Mouse (Mus musculus) erythroblast, embryonic 14.5 days (primary cell): ENCODE measurements around the gene Slc2a4. TPM values are rescaled to one million over a fixed set of nuclear protein-coding genes. Genes with fewer than 3 reads are reported as not detected.

Experiments
- H3K27me3 ChIP-seq: 2 replicates; pipeline ENCODE4 v1.6.1; 2012; ENCODE audit warnings: inconsistent platforms; ENCODE audit not compliant: control insufficient read depth
- H3K36me3 ChIP-seq: 2 replicates; pipeline ENCODE4 v1.6.1; 2012; ENCODE audit warnings: mild to moderate bottlenecking, inconsistent platforms; ENCODE audit not compliant: control insufficient read depth
- H3K4me1 ChIP-seq: 2 replicates; pipeline ENCODE4 v1.6.1; 2012; ENCODE audit warnings: inconsistent platforms; ENCODE audit not compliant: control insufficient read depth
- H3K4me3 ChIP-seq: replicated peaks from 2 replicates; pipeline ENCODE3; 2012; ENCODE audit warnings: moderate library complexity, mild to moderate bottlenecking, inconsistent platforms
- H3K9me3 ChIP-seq: 2 replicates; pipeline ENCODE4 v1.6.1; 2012; ENCODE audit warnings: low read length, inconsistent platforms, mixed read lengths; ENCODE audit not compliant: control insufficient read depth
- GATA1 ChIP-seq: IDR thresholded peaks from 2 replicates; pipeline ENCODE4 v1.6.1; 2012; ENCODE audit warnings: low read length, inconsistent platforms, mixed read lengths
- TAL1 ChIP-seq: IDR thresholded peaks from 3 replicates; pipeline ENCODE4 v1.6.1; 2012; ENCODE audit warnings: low read length, inconsistent platforms, mixed read lengths
- polyA plus RNA-seq: library from polyadenylated mRNA; stranded (reverse); fragments of >175 nt; gene quantifications from 2 replicates; pipeline ENCODE4 v1.2.3, GENCODE M21; 2012

Slc2a4 gene
- polyA plus RNA-seq, 1 experiment = 7.7 TPM

DNA sequence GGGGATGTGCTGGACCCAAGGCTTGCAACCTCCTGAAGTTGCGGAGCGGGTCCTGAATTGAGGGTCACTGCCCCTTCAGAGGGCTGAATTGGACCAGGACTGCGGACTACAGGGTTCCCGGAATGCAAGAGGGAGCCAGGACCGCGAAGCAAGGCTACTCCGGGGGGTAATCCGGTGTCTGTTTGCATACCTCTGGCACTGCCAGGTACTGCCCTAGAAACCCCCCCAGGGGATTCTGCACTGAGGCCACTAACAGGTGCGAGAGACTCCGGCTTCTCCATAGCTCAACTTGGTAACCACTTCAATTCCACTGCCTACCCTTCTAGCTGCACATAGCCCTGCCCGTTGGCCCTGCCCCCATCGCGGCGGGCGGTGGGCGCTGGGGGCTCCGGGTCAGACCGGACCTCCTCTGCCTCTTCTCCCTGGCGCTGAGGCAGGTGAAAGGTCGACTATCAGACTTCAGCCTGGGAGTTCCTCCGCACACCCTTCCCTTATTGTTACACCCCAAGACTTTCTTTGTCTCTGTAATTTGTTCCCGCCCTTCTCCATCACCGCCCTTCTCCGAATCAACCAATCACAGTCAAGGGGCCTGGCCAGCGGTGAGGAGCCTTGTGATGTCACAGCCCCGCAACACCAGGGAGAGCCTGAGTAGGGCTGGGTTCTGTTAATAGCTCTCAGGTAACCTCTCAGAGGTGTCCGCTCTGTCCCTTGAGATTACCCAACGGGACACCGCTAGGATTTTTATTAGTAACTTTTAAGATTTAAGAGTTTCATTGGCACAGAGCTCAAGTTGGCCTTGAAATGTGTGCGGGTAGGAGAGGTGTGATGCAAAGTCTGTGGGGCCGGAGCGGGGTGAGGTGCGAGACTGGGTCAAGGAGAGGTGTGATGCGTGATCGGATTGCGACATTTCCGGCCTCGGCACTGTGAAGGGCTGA is 47.2 kb downstream of the Slc2a4 start, which contains the start of the genes 2810408A11Rik and Neurl4:
Gene 2810408A11Rik, minus strand, starts transcription at position 517 of the 935 bp plus-strand sequence.
Gene Neurl4, plus strand, starts transcription at position 602 of the 935 bp plus-strand sequence.
- TF ChIP-seq TAL1 = no peak
- TF ChIP-seq GATA1 = no peak
- H3K4me1 ChIP-seq = peaks cover 54% of the 10 kb centered on the region

DNA sequence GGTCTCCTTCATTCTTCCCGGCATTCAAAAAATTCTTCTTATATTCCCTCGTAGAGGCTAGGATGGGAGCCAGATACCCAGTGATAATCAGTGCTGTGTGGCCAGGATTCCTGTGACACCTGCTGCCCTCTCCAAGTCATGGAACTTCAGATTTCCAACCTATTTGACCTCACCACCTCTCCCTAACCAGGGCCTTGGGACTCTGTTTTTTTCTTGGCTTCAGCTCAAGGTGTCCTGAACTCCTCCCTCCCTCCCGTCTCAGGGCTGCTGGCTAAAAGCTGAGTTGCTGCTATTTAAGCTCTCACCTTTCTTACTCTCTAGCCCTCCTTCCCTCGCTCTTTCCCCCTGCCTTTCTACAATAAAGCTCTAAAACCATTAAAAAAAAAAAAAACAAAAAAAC is 48.1 kb downstream of the Slc2a4 start:
- TF ChIP-seq TAL1 (no peak), GATA1 (no peak)
- peaks cover 13% of the 10 kb centered on the region for H3K27me3 ChIP-seq
- no peaks in the 10 kb centered on the region for H3K9me3 ChIP-seq
- peak overlapping the region; percentile 13 for H3K4me3 ChIP-seq
- peaks cover 63% of the 10 kb centered on the region for H3K4me1 ChIP-seq
- peaks cover 21% of the 10 kb centered on the region for H3K36me3 ChIP-seq

More for the DNA sequence above, 47.2 kb downstream of the Slc2a4 start, which contains the start of the genes 2810408A11Rik and Neurl4:
- Histone ChIP-seq H3K36me3 (peaks cover 29% of the 10 kb centered on the region), H3K9me3 (no peaks in the 10 kb centered on the region), H3K4me3 (peak within 1 kb of the TSS; percentile 88), H3K27me3 (peaks cover 13% of the 10 kb centered on the region)

DNA sequence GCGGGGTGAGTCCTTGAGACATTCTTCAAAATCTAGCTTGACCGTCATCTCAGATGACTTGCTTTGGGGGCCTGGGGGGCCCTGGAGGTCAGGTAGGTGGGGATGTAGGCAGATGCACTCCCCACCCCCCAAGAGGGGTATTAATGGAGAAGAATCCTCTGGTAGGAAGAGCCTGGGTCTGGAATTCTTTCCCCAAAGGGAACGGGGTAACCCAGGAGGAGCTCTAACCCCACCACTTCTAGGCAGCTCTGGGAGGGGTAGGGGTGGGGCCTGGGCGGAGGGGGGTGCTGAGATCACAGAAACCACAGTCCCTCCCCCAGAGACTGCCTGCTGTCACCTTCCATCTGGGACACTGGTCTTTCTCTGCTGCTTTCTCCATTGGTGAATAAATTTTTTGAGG is 52.7 kb downstream of the Slc2a4 start, which contains the start of gene Acap1:
Gene Acap1, minus strand, starts transcription at position 249 of the 400 bp plus-strand sequence.
- H3K4me1 ChIP-seq = peaks cover 48% of the 10 kb centered on the region
- H3K27me3 ChIP-seq = peaks cover 11% of the 10 kb centered on the region
- TF ChIP-seq GATA1 (no peak), TAL1 (no peak)
- no peaks in the 10 kb centered on the region for H3K9me3 ChIP-seq
- H3K36me3 ChIP-seq = no peaks in the 10 kb centered on the region
- no peak within 1 kb of the TSS for H3K4me3 ChIP-seq

DNA sequence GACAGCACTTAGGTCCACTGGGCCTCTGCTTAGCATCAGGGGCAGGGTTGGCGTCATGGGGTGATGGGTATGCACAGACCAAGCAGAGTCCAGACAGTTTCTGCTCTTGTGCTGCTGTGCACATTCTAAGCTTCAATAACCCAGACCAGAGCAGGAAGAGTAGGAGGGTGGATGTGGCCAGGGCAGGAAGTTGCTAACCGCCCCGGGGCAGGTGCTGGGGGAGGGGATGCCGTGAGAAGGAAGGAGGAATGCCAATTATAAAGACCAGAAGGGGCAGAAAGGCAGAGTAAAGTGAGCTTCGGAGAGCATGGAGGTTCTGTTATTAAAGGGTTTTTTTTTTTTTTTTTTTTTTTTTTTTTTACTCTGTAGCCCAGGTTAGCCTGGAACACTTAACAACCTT is 53.3 kb downstream of the Slc2a4 start:
- Histone ChIP-seq H3K4me1 (peaks cover 42% of the 10 kb centered on the region), H3K4me3 (no peak overlapping the region), H3K9me3 (no peaks in the 10 kb centered on the region), H3K36me3 (no peaks in the 10 kb centered on the region), H3K27me3 (peaks cover 7% of the 10 kb centered on the region)
- TF ChIP-seq GATA1 (no peak), TAL1 (no peak)

Other genes starting within 250 kb of the Slc2a4 start
- 14.2 and 14.3 TPM in 2 replicates for gene Polr2a, start 189.6 kb downstream of the Slc2a4 start, polyA plus RNA-seq
- not detected in 2 replicates for gene Slc35g3, start 186.2 kb downstream of the Slc2a4 start, polyA plus RNA-seq
- gene Zbtb4, start 182.3 kb downstream of the Slc2a4 start, polyA plus RNA-seq = 0.07 and 0.33 TPM in 2 replicates
- not detected in 2 replicates for gene Chrnb1, start 152.2 kb downstream of the Slc2a4 start, polyA plus RNA-seq
- gene Fgf11, start 146.3 kb downstream of the Slc2a4 start, polyA plus RNA-seq = 0.01 TPM in 1 of 2 replicates, not detected in the other
- gene Tmem102, start 142.6 kb downstream of the Slc2a4 start, polyA plus RNA-seq = 0.05 TPM in 1 of 2 replicates, not detected in the other
- gene Gm39566, start 132.9 kb downstream of the Slc2a4 start, polyA plus RNA-seq = not detected in 2 replicates
- gene Spem2, start 129.7 kb downstream of the Slc2a4 start, polyA plus RNA-seq = not detected in 2 replicates
- gene Spem1, start 126.0 kb downstream of the Slc2a4 start, polyA plus RNA-seq = not detected in 2 replicates
- 0.13 and 0.16 TPM in 2 replicates for gene Nlgn2, start 110.4 kb downstream of the Slc2a4 start, polyA plus RNA-seq
- 204 and 212 TPM in 2 replicates for gene Tmem256, start 109.7 kb downstream of the Slc2a4 start, polyA plus RNA-seq
- gene Plscr3, start 101.8 kb downstream of the Slc2a4 start, polyA plus RNA-seq = 3.6 and 4.4 TPM in 2 replicates
- 0.94 and 1.1 TPM in 2 replicates for gene Tnk1, start 89.5 kb downstream of the Slc2a4 start, polyA plus RNA-seq
- not detected in 2 replicates for gene Tmem95, start 70.2 kb downstream of the Slc2a4 start, polyA plus RNA-seq
- gene Kctd11, start 66.8 kb downstream of the Slc2a4 start, polyA plus RNA-seq = 0.02 and 0.08 TPM in 2 replicates
- gene Acap1, start 52.6 kb downstream of the Slc2a4 start, polyA plus RNA-seq = 0.23 and 0.37 TPM in 2 replicates
- gene 2810408A11Rik, start 47.2 kb downstream of the Slc2a4 start, polyA plus RNA-seq = 0.14 and 0.18 TPM in 2 replicates
- 5.0 and 5.1 TPM in 2 replicates for gene Neurl4, start 47.1 kb downstream of the Slc2a4 start, polyA plus RNA-seq
- gene Gps2, start 34.3 kb downstream of the Slc2a4 start, polyA plus RNA-seq = 90.4 and 109 TPM in 2 replicates
- 295 and 310 TPM in 2 replicates for gene Eif5a, start 26.2 kb downstream of the Slc2a4 start, polyA plus RNA-seq
- 0.29 and 0.38 TPM in 2 replicates for gene Ybx2, start 12.4 kb downstream of the Slc2a4 start, polyA plus RNA-seq
- not detected in 2 replicates for gene Cldn7, start 16.6 kb upstream of the Slc2a4 start, polyA plus RNA-seq
- gene Ctdnep1, start 33.0 kb upstream of the Slc2a4 start, polyA plus RNA-seq = 23.2 and 28.5 TPM in 2 replicates
- 1.5 and 1.9 TPM in 2 replicates for gene Elp5, start 34.3 kb upstream of the Slc2a4 start, polyA plus RNA-seq
- gene Gabarap, start 43.0 kb upstream of the Slc2a4 start, polyA plus RNA-seq = 50.2 and 55.8 TPM in 2 replicates
- gene Phf23, start 47.6 kb upstream of the Slc2a4 start, polyA plus RNA-seq = 4.5 and 5.5 TPM in 2 replicates
- gene Dvl2, start 52.4 kb upstream of the Slc2a4 start, polyA plus RNA-seq = 0.48 and 0.76 TPM in 2 replicates
- 2.9 and 3.2 TPM in 2 replicates for gene Acadvl, start 67.2 kb upstream of the Slc2a4 start, polyA plus RNA-seq
- 0.10 and 0.19 TPM in 2 replicates for gene Dlg4, start 68.8 kb upstream of the Slc2a4 start, polyA plus RNA-seq
- not detected in 2 replicates for gene Asgr1, start 105.9 kb upstream of the Slc2a4 start, polyA plus RNA-seq
- gene Asgr2, start 144.5 kb upstream of the Slc2a4 start, polyA plus RNA-seq = 0.05 TPM in 1 of 2 replicates, not detected in the other
- 0.02 TPM in 1 of 2 replicates, not detected in the other for gene Mgl2, start 182.1 kb upstream of the Slc2a4 start, polyA plus RNA-seq
- gene Clec10a, start 208.0 kb upstream of the Slc2a4 start, polyA plus RNA-seq = not detected in 2 replicates